In genomic region chr12:109551771-109552170, GRCm38 (mm10) we compare ENCODE assay signal across 31 mouse cellular contexts. TPM values are rescaled to one million over a fixed set of nuclear protein-coding genes. Genes with fewer than 3 reads are reported as not detected.
DNase-seq lines count a peak whose midpoint lies in the region; ATAC-seq and TF ChIP-seq lines count a peak whose summit lies in the region.
"Had no signal": no experiment of that assay in that cellular context is flagged by ENCODE, and none has a peak within 500 bp of the region (broad histone marks: within the 10 kb centered on the region; RNA-seq: fewer than 3 reads in every experiment).

No protein-coding gene starts in this region.

- H3K9me3 ChIP-seq in midbrain, embryonic 10.5 days (replicated peaks): no peaks in the 10 kb centered on the region
- H3K9me3 ChIP-seq in midbrain, postnatal 0 days (ENCODE audit: low read length): no peaks in the 10 kb centered on the region
- H3K9me3 ChIP-seq in embryonic facial prominence, embryonic 12.5 days: no peaks in the 10 kb centered on the region
- H3K9me3 ChIP-seq in heart, embryonic 12.5 days (replicated peaks): no peaks in the 10 kb centered on the region
- H3K9me3 ChIP-seq: hindbrain, embryonic 15.5 days; kidney, embryonic 15.5 days; liver, embryonic 15.5 days; midbrain, embryonic 12.5 days; neural tube, embryonic 13.5 days had no signal

- no peak for TF ChIP-seq POLR2A in embryonic fibroblast, embryonic 13.5 days (IDR thresholded peaks at IDR 0.05; ENCODE audit: low read depth, low read length)

- peaks cover 82% of the 10 kb centered on the region for H3K36me3 ChIP-seq in midbrain, embryonic 10.5 days
- H3K36me3 ChIP-seq in midbrain, postnatal 0 days (ENCODE audit: insufficient read depth, low read length): peaks cover 69% of the 10 kb centered on the region
- H3K36me3 ChIP-seq in embryonic facial prominence, embryonic 12.5 days: peaks cover 34% of the 10 kb centered on the region
- H3K36me3 ChIP-seq in heart, embryonic 12.5 days: peaks cover 62% of the 10 kb centered on the region
- H3K36me3 ChIP-seq: liver, embryonic 15.5 days had no signal

- peak overlapping the region; percentile 81 for H3K27ac ChIP-seq in midbrain, embryonic 10.5 days (replicated peaks)
- no peak overlapping the region for H3K27ac ChIP-seq in midbrain, postnatal 0 days (ENCODE audit: low read depth, low read length)
- peak overlapping the region; percentile 73 for H3K27ac ChIP-seq in embryonic facial prominence, embryonic 12.5 days
- H3K27ac ChIP-seq in embryonic fibroblast, embryonic 13.5 days (ENCODE audit: insufficient read depth, low read length): peak overlapping the region; percentile 9; the same call in 1 of the 2 replicates
- no peak overlapping the region for H3K27ac ChIP-seq in heart, embryonic 12.5 days (ENCODE audit: poor library complexity, severe bottlenecking)
- H3K27ac ChIP-seq: gastrocnemius, adult 2 months; hindbrain, embryonic 15.5 days; kidney, embryonic 15.5 days; left cerebral cortex, adult 2 months; liver, embryonic 15.5 days; midbrain, embryonic 12.5 days; neural tube, embryonic 13.5 days had no signal

- TF ChIP-seq CTCF in midbrain, postnatal 0 days (IDR thresholded peaks at IDR 0.05): no peak
- no peak for TF ChIP-seq CTCF in embryonic fibroblast, embryonic 13.5 days (IDR thresholded peaks at IDR 0.05; ENCODE audit: borderline replicate concordance, insufficient read depth, low read length)

- DNase-seq in midbrain, embryonic 10.5 days (ENCODE audit: low spot score): no peak
- no peak for DNase-seq in midbrain, postnatal 0 days (ENCODE audit: low spot score)
- no peak for DNase-seq in thymus, postnatal 36 days
- no peak for DNase-seq in ovary, postnatal 14 days (ENCODE audit: low spot score)
- DNase-seq: adrenal gland, adult 8-10 months; cerebellum, adult 8-10 months; cerebellum, postnatal 36 days; gastrocnemius, adult 2 months; gastrocnemius, postnatal 36 days; heart, adult 18-20 months; heart, postnatal 4 days; kidney, adult 11 months; kidney, postnatal 25 days; lung, embryonic 14.5 days; lung, postnatal 36 days; thymus, postnatal 14 days had no signal

- H3K4me1 ChIP-seq in midbrain, embryonic 10.5 days: peaks cover 90% of the 10 kb centered on the region
- no peaks in the 10 kb centered on the region for H3K4me1 ChIP-seq in midbrain, postnatal 0 days (ENCODE audit: insufficient read depth, low read length)
- H3K4me1 ChIP-seq in embryonic facial prominence, embryonic 12.5 days: peaks cover 28% of the 10 kb centered on the region
- no peaks in the 10 kb centered on the region; the same call in 1 of the 2 replicates for H3K4me1 ChIP-seq in embryonic fibroblast, embryonic 13.5 days (ENCODE audit: control insufficient read depth, insufficient read depth, low read length)
- no peaks in the 10 kb centered on the region for H3K4me1 ChIP-seq in heart, embryonic 12.5 days (replicated peaks)
- H3K4me1 ChIP-seq: liver, embryonic 15.5 days had no signal

- H3K27me3 ChIP-seq in midbrain, embryonic 10.5 days (ENCODE audit: low read depth, poor library complexity, severe bottlenecking): peaks cover 44% of the 10 kb centered on the region
- H3K27me3 ChIP-seq in midbrain, postnatal 0 days (ENCODE audit: insufficient read depth, low read length): no peaks in the 10 kb centered on the region
- no peaks in the 10 kb centered on the region for H3K27me3 ChIP-seq in embryonic facial prominence, embryonic 12.5 days
- H3K27me3 ChIP-seq in heart, embryonic 12.5 days (replicated peaks): no peaks in the 10 kb centered on the region
- H3K27me3 ChIP-seq: CH12.LX; hindbrain, embryonic 15.5 days; kidney, embryonic 15.5 days; liver, embryonic 15.5 days; neural tube, embryonic 13.5 days had no signal

- H3K4me2 ChIP-seq in midbrain, postnatal 0 days (ENCODE audit: low read depth, low read length, poor library complexity, severe bottlenecking): no peak overlapping the region
- no peak overlapping the region for H3K4me2 ChIP-seq in embryonic facial prominence, embryonic 12.5 days (replicated peaks)
- H3K4me2 ChIP-seq in heart, embryonic 12.5 days: no peak overlapping the region
- H3K4me2 ChIP-seq: heart, embryonic 11.5 days; hindbrain, embryonic 15.5 days; kidney, embryonic 15.5 days; liver, embryonic 15.5 days; lung, embryonic 14.5 days; midbrain, embryonic 12.5 days; neural tube, embryonic 13.5 days had no signal

- no peak for ATAC-seq in midbrain, postnatal 0 days (ENCODE audit: low FRiP score)
- no peak for ATAC-seq in embryonic facial prominence, embryonic 12.5 days (ENCODE audit: insufficient number of reproducible peaks, insufficient read depth, low FRiP score, low TSS enrichment)
- ATAC-seq in heart, embryonic 12.5 days (ENCODE audit: insufficient number of reproducible peaks, low FRiP score): no peak
- ATAC-seq: inflammation-experienced regulatory T-cells, adult 6 months had no signal

- H3K9ac ChIP-seq in midbrain, postnatal 0 days (replicated peaks; ENCODE audit: low read length, poor library complexity, severe bottlenecking): no peak overlapping the region
- no peak overlapping the region for H3K9ac ChIP-seq in embryonic facial prominence, embryonic 12.5 days
- H3K9ac ChIP-seq in heart, embryonic 12.5 days: no peak overlapping the region
- H3K9ac ChIP-seq: hindbrain, embryonic 15.5 days; kidney, embryonic 15.5 days; liver, embryonic 15.5 days; lung, embryonic 14.5 days; midbrain, embryonic 12.5 days; neural tube, embryonic 13.5 days had no signal

- no peak overlapping the region for H3K4me3 ChIP-seq in midbrain, embryonic 10.5 days
- no peak overlapping the region for H3K4me3 ChIP-seq in midbrain, postnatal 0 days (ENCODE audit: low read depth, low read length)
- H3K4me3 ChIP-seq in embryonic facial prominence, embryonic 12.5 days: no peak overlapping the region
- no peak overlapping the region for H3K4me3 ChIP-seq in embryonic fibroblast, embryonic 13.5 days (ENCODE audit: insufficient read depth, low read length)
- no peak overlapping the region for H3K4me3 ChIP-seq in heart, embryonic 12.5 days
- H3K4me3 ChIP-seq: gastrocnemius, adult 2 months; hindbrain, embryonic 15.5 days; kidney, embryonic 15.5 days; left cerebral cortex, adult 2 months; liver, embryonic 15.5 days; midbrain, embryonic 12.5 days; neural tube, embryonic 13.5 days had no signal

- 82% methylated on average over 2 of the region's 2 CpGs for WGBS in midbrain, embryonic 10.5 days
- WGBS in midbrain, postnatal 0 days: 88% methylated on average over 2 of the region's 2 CpGs
- WGBS in embryonic facial prominence, embryonic 12.5 days: 71% methylated on average over 2 of the region's 2 CpGs
- 77% methylated on average over 2 of the region's 2 CpGs for WGBS in heart, embryonic 12.5 days

RNA-seq across cellular contexts. Expression of gene Rtl1, which starts 48.4 kb away (rescaled TPM):
- polyA plus RNA-seq in midbrain, embryonic 10.5 days (2016; fragmentation: Nextera tagmentation; extraction: Ambion mirVana): 0.53 and 0.89 TPM in 2 replicates
- total RNA-seq in midbrain, postnatal 0 days (2014; rRNA removed): 1.3 and 1.9 TPM in 2 replicates
- 0.94 and 1.5 TPM in 2 replicates for polyA plus RNA-seq in midbrain, postnatal 0 days (2015; fragmentation: Nextera tagmentation; extraction: Ambion mirVana)
- polyA plus RNA-seq in embryonic facial prominence, embryonic 12.5 days (2016; fragmentation: Nextera tagmentation; extraction: Ambion mirVana): 2.2 and 2.9 TPM in 2 replicates
- 0.53 TPM in 1 of 2 replicates, not detected in the other for polyA plus RNA-seq in embryonic fibroblast, embryonic 13.5 days (2011; ENCODE audit: insufficient read length, low read depth, missing spikeins)
- polyA plus RNA-seq in heart, embryonic 12.5 days (2016; fragmentation: Nextera tagmentation; extraction: Ambion mirVana): 0.34 and 0.54 TPM in 2 replicates
- total RNA-seq: CH12.LX; gastrocnemius, adult 2 months; gastrocnemius, postnatal 36 days; liver, adult 2 months; megakaryocyte, adult 5-6 weeks had no signal
- polyA plus RNA-seq: C2C12; inflammation-experienced regulatory T-cells, adult 6 months; liver, adult 2 months had no signal

Comparison
In these comparisons a context has a peak if more than half of its experiments do, and no peak if none do; other contexts are left out.
1. H3K27ac ChIP-seq: peak in midbrain, embryonic 10.5 days (single experiment), embryonic facial prominence, embryonic 12.5 days (single experiment) and embryonic fibroblast, embryonic 13.5 days (single experiment); none in midbrain, postnatal 0 days (single experiment) and heart, embryonic 12.5 days (single experiment).